Mouse (Mus musculus) neutrophil, adult 5-6 weeks (primary cell): ENCODE results near the gene Elp6. TPM values are rescaled to one million over a fixed set of nuclear protein-coding genes. Genes with fewer than 3 reads are reported as not detected.

Source experiments
- ATAC-seq: fragments of 151-379, 151-347 bp; 2 replicates; pipeline ENCODE4 v1.8.0; 2017; ENCODE audit warnings: mild to moderate bottlenecking, moderate TSS enrichment; ENCODE audit not compliant: insufficient number of reproducible peaks, poor library complexity, low FRiP score, severe bottlenecking; ENCODE audit errors: extremely low read depth
- total RNA-seq: library from RNA; stranded (forward); fragments of 200-1000 nt; gene quantifications from 2 replicates; pipeline ENCODE4 v1.2.3, GENCODE M21; 2017

Elp6 gene
- total RNA-seq: 3.5 and 3.6 TPM in 2 replicates

GRCm38 (mm10) chr9:110304969-110305651, at the start of gene Elp6:
Elp6 (plus strand) TSS chr9:110305173.
- peak; percentile 93 for ATAC-seq

DNA sequence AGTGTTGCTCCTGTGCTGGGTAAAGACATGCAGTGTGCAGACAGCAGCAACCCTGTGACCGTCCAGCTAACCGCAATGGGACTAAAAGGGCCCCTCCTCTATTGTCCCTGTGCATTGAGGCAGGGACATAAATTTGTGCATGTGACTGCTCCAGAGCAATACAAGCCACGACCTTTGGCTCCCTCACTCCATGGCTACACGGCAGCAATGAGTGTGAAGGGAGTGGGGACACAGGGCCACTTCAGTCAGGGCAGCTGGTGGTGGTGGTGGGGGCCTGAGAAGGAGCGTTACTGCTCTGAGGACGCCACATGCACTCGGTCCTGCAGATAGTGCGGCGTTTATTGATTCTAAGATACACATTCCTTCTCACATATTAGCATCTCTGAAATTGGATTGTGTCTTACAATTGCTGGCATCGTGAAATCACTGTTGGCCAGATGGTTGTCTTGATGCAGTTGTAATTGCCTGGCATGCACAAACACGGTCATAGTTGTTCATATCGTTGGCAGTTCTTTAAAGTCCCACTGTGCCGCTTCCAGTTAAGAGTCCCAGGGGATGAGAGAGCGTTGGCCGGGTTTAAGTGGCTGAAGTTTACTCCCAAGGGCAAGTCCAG, 49.5 kb upstream of the Elp6 start:
- ATAC-seq: no peak

GRCm38 (mm10) chr9:110258646-110259045, 46.3 kb upstream of the Elp6 start:
- ATAC-seq: no peak

GRCm38 (mm10) chr9:110259118-110259517, 45.9 kb upstream of the Elp6 start:
- ATAC-seq: no peak

- no peak for ATAC-seq
Observed at GRCm38 (mm10) chr9:110263181-110263580, 41.8 kb upstream of the Elp6 start.

GRCm38 (mm10) chr9:110264991-110265390, 40.0 kb upstream of the Elp6 start:
- no peak for ATAC-seq

GRCm38 (mm10) chr9:110268416-110268815, 36.6 kb upstream of the Elp6 start:
- no peak for ATAC-seq

- ATAC-seq: no peak
Observed at GRCm38 (mm10) chr9:110272330-110272729, 32.6 kb upstream of the Elp6 start.

DNA sequence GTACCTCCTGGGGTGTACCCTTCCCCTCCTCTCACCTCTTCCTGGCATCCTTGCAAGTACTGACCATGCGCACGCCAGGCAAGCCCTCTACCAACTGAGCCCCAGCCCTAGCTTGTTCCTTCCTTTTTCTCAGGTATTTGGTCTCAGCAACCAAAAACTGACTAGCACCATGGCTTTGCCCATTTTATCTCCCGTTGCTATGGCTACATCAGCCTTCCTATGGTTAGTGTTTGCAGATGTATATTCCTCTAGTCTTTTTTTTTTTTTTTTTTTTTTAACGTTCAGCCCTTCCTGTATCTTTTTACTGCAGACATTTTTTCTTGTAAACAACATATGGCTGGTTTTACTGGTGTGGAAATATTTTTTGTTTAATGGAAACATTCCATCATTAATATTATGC, 31.5 kb upstream of the Elp6 start:
- no peak for ATAC-seq

DNA sequence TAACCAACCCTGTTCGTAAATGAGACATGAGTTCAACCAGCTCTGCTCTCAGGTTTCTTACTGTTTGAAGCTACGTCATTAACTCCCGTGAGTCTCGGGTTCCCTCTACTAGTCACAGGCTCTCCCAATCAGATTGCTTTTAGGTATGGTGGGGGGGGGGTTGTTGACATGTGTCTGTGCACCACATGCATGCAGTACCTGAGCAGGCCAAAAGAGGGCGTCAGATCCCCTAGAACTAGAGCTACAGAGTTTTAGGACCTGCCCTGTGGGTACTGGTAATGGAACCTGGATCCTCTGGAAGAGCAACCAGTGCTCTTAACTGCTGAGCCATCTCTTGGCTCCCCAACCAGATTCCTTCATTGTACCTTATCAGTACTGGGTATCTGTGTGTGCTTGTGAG, 29.1 kb upstream of the Elp6 start:
- no peak for ATAC-seq

- no peak for ATAC-seq
Observed at GRCm38 (mm10) chr9:110277431-110277881, 27.5 kb upstream of the Elp6 start.

DNA sequence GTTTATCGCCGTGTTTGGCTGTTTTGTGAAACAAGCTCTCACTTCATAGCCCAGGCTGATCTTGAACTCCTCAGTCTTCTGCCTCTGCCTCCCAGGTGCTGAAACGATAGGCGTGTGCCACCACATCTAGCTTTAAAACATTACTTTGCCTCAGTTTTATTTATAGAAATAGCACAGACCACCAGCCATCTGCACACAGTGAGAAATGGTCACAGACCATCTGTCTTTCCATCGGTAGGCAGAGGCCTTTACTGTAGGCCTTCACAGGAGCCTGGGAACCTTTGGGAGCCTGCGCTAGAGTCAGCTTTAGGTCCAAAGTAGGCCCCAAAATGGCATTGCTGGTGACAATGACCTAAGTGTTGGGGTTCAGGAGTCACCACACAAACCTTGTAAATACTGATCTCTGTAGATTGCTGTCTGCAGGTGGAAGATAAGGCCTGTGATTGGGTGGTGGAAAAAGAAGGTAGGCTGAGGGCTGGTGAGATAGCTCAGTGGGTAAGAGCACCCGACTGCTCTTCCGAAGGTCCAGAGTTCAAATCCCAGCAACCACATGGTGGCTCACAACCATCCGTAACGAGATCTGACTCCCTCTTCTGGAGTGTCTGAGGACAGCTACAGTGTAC, 20.8 kb upstream of the Elp6 start:
- ATAC-seq: no peak

DNA sequence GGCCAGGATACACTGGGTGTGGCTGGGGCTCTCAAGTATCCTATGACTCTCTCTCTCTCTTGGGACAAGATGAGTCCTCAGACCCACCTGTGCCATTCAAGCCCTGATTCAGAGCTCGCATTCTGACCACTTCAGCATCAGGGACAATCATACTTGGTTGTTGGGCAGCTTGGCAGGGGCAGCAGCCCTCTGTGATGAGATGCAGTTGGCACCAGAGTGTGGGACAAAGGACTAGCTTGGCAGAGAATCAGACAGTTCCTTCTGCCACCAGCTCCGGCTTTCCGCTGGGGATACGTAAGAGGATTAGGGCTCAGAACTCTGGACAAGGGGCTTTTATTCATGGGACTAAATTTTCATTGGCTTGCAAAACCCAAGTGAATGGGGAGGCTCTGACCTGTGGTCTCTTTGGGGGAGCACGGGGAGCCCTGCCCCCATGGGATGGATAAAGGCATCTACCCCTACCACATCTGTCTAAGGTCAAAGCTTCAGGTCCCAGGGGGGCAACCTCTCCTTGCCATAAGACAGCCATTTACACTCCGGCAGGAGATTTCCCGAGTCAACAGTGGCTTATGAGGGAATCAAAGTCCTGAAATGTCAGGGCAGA, 17.6 kb upstream of the Elp6 start:
- no peak for ATAC-seq

GRCm38 (mm10) chr9:110293254-110293718, 11.7 kb upstream of the Elp6 start:
- ATAC-seq: no peak

DNA sequence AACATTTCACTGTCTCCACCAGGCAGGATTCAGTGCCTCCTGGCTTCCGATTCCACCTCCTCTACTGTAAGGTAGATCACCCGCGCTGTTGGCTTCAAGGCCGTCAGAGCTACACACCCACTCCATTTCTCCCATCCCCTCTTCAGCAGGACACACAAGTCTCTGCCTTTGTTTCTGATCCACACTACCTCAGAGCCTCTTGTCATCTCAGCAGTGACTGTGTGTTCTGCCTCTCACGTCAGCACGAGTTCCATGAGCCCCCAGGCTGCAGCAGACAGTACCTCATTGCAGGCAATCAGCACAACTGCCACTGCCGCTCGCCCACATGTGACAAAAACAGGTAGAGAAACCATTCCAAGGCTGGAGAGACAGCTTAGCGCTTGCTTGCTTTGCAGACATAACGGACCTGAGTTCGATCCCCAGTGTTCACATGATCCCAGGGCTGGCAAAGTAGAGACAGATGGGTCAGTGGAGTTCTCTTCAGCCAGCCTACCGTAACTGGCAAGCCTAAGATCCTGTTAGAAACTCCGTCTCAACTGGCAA, 11.0 kb upstream of the Elp6 start:
- no peak for ATAC-seq

GRCm38 (mm10) chr9:110294786-110295185, 10.2 kb upstream of the Elp6 start:
- ATAC-seq: no peak

GRCm38 (mm10) chr9:110296867-110297627, 7.9 kb upstream of the Elp6 start:
- ATAC-seq: peak; percentile 81

GRCm38 (mm10) chr9:110304516-110304915, 457 bp upstream of the Elp6 start:
- no peak for ATAC-seq

DNA sequence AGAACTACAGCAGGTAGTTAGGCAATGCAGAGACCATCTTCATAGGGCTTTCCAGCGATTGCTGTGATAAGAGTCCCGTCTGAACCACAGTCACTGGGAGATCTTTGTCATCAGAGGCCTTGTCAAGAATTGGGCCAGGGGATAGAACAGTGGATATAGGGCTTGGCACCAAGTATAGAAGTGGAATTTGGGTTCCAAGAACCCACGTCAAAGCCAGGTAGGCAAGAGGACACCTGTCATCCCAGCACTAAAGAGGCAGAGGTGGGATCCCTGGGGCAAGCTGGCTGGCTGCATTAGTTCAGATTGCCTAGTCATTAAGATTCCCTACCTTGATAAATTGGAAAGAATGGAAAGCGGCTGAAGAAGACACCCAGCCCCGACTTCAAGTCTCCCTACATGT, 1.4 kb downstream of the Elp6 start:
- no peak for ATAC-seq
